Mouse (Mus musculus): Measurements from ENCODE around the gene Sgms2.

Sgms2 gene

GRCm38 (mm10) chr3:131485388-131485787, 5.8 kb downstream of the Sgms2 start:
- no peak for DNase-seq

- no peak for DNase-seq
Measured at GRCm38 (mm10) chr3:131483650-131484049, 7.6 kb downstream of the Sgms2 start.

DNA sequence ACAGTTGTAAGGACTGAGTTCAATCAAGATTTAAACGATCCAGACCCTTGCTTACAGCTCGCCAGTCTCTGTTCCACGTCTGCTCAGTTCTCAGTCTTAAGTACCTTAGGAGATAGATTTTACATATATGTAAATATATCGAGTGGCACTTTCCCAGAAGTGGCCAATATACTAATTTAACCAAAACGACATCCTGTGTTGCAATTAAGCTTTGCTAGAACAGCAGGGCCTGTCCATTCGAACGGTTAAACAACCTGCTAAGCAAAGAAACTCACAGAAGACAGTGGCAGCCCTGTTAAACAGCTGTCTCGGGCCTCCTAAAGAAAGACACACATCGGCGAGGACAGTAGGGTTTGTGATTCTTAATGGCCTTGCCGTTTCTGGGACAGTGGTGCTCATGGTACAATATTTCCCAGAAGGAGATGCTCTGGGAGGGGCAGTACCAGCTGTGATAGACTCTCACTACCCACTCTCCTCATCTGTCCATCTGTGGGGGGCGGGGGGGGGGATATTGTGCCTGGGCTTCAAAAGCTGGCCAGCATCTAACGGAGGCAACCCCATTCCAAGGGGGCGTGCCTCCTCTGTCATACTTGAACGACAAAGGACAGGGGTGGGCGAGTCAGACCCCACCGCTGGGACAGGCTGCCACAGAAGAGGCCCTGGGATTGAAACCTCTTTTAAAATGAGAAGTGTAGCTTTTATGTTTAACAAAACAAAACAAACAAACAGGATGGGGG, 9.1 kb downstream of the Sgms2 start:
- no peak for DNase-seq

- DNase-seq = no peak
Measured at GRCm38 (mm10) chr3:131480659-131481058, 10.6 kb downstream of the Sgms2 start.

- DNase-seq = no peak
Measured at GRCm38 (mm10) chr3:131479415-131479814, 11.8 kb downstream of the Sgms2 start.

DNA sequence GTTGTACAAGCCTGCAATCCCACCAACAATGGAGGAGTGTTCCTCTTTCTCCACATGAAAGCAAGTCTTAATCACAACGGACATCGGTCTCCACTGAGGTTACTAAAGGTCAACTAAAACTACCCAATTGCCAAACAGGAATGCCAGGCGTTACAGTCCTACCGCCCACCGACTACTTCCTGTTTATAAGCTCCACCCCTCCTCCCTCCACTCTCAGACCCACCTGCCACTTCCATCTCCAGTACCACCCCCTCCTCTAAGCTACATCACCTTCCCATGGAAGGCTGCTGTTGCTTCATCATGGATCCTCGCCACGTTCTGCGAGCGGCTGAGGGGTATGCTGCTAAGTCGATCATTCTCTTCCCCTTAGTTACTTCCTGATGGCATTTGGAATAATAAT, 15.2 kb downstream of the Sgms2 start:
- no peak for DNase-seq

- peak; percentile 31 for DNase-seq
Measured at GRCm38 (mm10) chr3:131474526-131474925, 16.7 kb downstream of the Sgms2 start.

DNA sequence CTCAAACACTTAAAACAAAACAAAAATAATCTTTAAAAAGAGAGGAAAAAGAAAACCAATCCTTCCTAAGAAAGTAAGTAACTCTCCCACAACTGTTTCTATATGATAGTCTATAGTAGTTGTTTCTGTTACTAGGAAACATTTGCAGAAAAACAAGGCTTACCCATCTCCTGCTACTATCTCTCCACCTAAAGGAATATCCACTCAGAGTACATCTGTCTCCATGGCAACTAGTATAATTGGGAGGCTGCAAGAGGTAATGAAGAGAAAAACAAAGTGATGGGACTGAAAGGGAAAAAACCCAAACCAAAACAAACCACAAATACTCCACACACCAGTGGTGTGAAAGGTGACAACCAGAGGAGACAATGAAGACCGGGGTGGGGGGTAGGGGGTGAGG, 17.7 kb downstream of the Sgms2 start:
- DNase-seq = no peak

- DNase-seq = no peak
Measured at GRCm38 (mm10) chr3:131471836-131472235, 19.4 kb downstream of the Sgms2 start.

- DNase-seq = no peak
Measured at GRCm38 (mm10) chr3:131471435-131471834, 19.8 kb downstream of the Sgms2 start.

- DNase-seq = peak; percentile 52
Measured at GRCm38 (mm10) chr3:131470837-131471236, 20.4 kb downstream of the Sgms2 start.

DNA sequence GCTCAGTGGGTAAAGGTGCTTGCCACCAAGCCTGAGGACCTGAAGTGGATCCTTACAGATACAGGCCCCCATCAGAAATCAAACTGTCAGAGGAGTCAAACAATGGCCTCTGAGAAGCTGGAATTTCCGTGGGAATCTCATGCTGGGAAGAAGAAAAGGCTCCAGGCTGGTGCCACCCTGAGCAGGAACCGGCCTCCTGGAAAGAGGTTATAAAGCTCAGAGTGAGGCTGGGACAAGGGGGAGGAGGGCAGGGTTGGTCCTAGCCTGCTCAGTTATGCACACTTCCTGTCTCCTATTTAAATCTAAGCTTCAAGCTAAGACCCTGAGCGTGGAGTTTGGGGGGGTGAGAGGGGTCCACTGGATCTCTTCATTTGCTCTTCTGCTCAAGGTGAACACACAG, 21.6 kb downstream of the Sgms2 start:
- no peak for DNase-seq

DNA sequence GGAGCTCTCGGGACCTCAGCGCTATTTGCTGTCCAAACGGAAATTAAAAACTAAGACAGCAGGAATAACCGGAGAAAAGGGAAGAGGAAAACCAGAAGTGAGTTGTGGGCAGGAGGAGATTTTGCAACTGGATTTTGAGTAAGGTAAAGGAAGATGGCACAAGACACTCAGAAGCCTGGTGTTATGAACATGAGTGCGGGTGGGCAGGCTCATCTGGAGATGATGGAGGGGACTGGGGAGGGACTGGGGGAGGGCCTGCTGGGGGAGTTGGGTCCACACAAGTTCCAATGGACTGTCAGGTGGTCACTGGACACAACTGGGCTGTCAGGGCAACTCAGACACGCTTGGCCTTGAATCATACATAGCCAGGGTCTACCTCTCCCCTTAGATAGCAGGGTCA, 24.8 kb downstream of the Sgms2 start:
- no peak for DNase-seq

DNA sequence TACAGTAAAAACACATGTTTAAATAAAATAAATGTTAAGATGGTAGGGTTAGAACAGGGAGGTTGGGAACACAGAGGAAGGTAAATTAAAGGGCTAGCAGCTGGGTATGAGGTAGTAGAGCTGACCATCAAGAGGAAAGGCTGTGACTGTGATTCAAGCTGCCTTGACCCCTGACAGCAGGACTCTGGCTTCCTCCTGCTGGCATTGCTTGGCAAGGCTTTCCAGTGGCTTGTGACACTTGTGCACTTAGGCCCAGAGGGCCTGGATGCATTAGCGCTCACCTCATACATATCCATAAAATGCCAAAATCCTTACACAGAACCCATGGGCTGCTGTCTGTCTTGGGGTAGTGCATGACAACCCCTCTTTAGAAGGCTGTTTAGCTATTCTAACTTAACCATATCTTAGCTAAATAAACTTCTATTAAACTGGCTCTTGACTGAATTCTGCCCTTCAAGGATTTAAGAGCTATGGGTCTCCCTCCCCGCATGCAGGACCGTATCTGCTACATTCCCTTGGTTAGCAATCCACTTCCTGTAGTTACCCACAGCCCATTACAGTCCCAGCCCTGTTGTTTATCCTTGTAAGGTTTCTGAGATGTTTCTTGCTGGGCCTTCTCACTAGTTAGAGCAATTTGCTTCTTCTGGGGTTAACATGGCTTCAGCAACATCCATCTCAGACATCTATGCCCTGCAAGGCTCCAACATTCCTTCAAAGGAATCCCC, 25.5 kb downstream of the Sgms2 start:
- DNase-seq = no peak

DNA sequence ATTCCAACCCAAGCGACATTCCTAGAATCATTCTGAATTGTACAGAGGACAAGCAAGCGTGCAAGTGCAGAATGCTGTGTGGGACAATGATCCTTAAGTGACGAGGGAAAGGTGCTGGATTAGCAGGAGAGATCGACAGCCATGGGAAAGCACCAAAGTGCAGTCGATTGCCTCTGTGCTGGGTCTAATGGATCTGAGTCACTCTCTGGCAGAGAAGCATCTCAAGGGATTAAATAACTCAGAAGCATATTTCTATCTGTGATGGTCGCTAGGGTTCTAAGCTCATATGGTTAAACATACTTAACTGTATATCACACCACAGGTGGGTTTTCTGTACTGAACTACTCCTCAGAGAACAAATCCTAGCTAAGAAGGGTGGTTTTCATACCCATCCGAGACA, 118.2 kb downstream of the Sgms2 start:
- DNase-seq = no peak

DNA sequence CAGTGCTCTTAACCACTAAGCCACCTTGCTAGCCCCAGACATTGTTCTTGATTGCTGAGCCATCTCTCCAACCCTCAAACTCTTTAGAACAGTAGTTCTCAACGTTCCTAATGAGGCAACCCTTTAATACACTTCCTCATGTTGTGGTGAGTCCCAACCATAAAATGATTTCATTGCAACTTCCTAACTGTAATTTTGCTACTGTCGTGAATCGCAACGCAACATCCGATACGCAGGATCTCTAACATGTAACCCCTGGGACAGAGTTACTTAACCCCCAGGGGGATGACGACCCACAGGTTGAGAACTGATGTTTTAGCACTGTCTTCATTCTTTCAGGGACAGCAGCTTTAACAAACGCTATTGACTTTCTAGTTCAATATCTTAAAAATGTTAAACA, 122.5 kb downstream of the Sgms2 start:
- no peak for DNase-seq

- no peak for DNase-seq
Measured at GRCm38 (mm10) chr3:131367452-131367851, 123.8 kb downstream of the Sgms2 start.

GRCm38 (mm10) chr3:131364632-131365446, 126.4 kb downstream of the Sgms2 start:
- DNase-seq = peak; percentile 41

DNA sequence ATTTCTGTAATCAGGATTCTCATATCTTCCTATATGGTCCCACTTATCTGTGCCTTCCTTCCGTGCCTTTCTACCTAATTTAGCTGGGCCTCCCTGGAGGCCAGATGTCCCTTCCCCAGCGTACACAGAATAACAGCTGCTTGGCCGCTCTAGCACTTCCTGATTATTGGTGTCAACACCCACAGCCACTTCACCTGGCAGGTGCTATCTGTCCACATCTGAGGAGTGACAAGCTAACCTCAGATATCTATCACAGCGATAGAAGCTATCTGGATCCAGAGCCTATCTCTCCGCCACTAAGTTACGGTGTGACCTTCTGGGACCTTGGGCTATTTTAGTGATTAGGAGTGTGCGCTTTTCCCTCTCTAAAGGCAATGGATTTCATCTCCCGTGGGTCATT, 127.0 kb downstream of the Sgms2 start:
- DNase-seq = no peak

GRCm38 (mm10) chr3:131363602-131364001, 127.6 kb downstream of the Sgms2 start:
- no peak for DNase-seq

DNA sequence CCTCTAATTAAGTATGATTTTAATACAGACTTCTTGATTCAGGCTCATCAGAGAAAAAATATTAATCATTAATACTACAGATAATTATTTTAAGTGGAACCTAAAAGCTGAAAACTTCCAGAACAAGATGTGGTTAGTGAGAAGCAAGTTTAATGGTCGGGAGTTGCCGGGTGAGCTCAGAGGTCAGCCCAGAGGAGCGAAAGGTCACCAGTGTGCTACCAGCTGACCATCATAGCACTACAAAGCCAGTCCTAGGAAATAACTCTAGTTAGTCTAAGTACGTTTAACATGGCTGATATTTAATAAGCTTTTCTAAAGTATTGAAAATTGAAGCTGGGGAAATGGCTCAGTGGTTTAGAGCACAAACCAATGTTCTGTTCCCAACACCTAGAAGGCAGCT, 129.3 kb downstream of the Sgms2 start:
- DNase-seq = no peak

GRCm38 (mm10) chr3:131359011-131359410, 132.2 kb downstream of the Sgms2 start:
- no peak for DNase-seq

- DNase-seq = no peak
Measured at GRCm38 (mm10) chr3:131358205-131358604, 133.0 kb downstream of the Sgms2 start.

DNA sequence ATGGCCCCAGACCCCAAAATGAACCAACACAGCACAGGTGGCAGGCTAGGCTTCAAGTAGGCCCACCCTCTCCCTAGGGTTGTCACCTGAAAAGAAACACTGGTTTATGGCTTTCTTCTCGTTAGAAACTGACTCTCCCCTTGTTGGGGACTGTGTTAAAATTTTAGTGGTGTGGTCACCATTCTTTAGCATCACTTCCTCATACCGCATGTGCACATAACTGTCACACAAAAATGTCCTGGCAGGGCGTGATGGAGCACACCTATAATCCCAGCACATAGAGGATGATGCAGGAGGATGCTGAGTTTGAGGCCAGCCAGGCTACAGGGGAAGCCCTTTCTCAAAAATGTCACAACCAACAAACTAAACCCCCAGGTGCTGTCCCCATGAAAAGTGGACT, 133.6 kb downstream of the Sgms2 start:
- no peak for DNase-seq
